Mouse (Mus musculus) heart, embryonic 15.5 days (tissue): ENCODE results near the gene Ube2e1. TPM values are rescaled to one million over a fixed set of nuclear protein-coding genes. Genes with fewer than 3 reads are reported as not detected.

Source experiments
- ATAC-seq: fragments of 200-750 bp; cut with Nextera tagmentation; replicated peaks from 2 replicates; pipeline ENCODE4 v1.8.0; 2017; ENCODE audit warnings: low read depth, moderate TSS enrichment; ENCODE audit not compliant: insufficient number of reproducible peaks, insufficient read depth, low FRiP score
- H3K27ac ChIP-seq: fragments of 300-500 bp; sonication (generic); 2 replicates; pipeline ENCODE4 v1.5.1; 2015; ENCODE audit warnings: mild to moderate bottlenecking, inconsistent platforms
- H3K27me3 ChIP-seq: fragments of 300-500 bp; sonication (generic); 2 replicates; pipeline ENCODE4 v1.6.1; 2015; ENCODE audit warnings: inconsistent platforms
- H3K36me3 ChIP-seq: fragments of 300-500 bp; sonication (generic); 2 replicates; pipeline ENCODE4 v1.6.1; 2015; ENCODE audit warnings: mild to moderate bottlenecking, inconsistent platforms
- H3K4me1 ChIP-seq: fragments of 300-500 bp; sonication (generic); replicated peaks from 2 replicates; pipeline ENCODE4 v1.6.1; 2015; ENCODE audit warnings: inconsistent platforms
- H3K4me2 ChIP-seq: fragments of 300-500 bp; sonication (generic); 2 replicates; pipeline ENCODE4 v1.6.1; 2015; ENCODE audit warnings: inconsistent platforms, mild to moderate bottlenecking, moderate library complexity
- H3K4me3 ChIP-seq: fragments of 300-500 bp; sonication (generic); 2 replicates; pipeline ENCODE4 v1.5.1; 2015; ENCODE audit warnings: mild to moderate bottlenecking, inconsistent platforms
- H3K9ac ChIP-seq: fragments of 300-500 bp; sonication (generic); 2 replicates; pipeline ENCODE4 v1.6.1; 2015; ENCODE audit warnings: mild to moderate bottlenecking, inconsistent platforms
- H3K9me3 ChIP-seq: fragments of 300-500 bp; sonication (generic); replicated peaks from 2 replicates; pipeline ENCODE4 v1.6.1; 2016; ENCODE audit warnings: inconsistent platforms
- WGBS: fragments of 180-500 bp; shearing (Covaris S2); methylation state at CpG from one replicate; pipeline ENCODE4 v1.1.7; 2015; ENCODE audit warnings: mixed read lengths; 5-methylcytosine and 5-hydroxymethylcytosine counted together
- polyA plus RNA-seq: library from polyadenylated mRNA; unstranded; fragments of >200 nt; fragmentation: Nextera tagmentation; extraction: Ambion mirVana; gene quantifications from 2 replicates; pipeline ENCODE4 v1.2.1, GENCODE M21; 2015

The Ube2e1 gene
- 52.7 and 62.4 TPM in 2 replicates for polyA plus RNA-seq

DNA sequence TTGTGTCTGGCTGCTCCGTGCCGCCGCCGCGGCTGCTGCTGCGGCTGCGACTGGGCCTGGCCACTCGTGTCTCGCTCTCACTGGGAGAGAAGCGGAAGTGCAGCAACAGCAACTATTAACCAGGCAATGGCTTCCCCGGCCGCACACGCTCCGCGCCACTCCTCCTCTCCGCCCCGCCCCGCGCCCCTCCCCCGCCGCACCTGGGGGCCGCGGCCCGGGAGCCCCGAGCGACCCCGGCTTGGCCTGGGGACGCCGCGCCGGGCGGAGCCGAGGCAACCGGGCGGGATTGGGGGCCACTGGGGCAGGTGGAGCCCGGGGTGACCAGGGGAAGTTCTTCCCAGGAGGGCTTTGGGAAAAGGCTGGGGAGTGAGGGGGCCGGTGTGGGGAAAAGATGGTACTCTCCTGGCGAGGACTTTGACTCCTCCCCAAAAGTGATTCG, at the start of gene Ube2e1:
Gene Ube2e1, minus strand, starts transcription at position 167 of the 439 bp plus-strand sequence.
- H3K4me3 ChIP-seq = peak within 1 kb of the TSS; percentile 78
- peak within 1 kb of the TSS; percentile 96 for H3K9ac ChIP-seq
- H3K4me2 ChIP-seq = peak within 1 kb of the TSS; percentile 88
- 0% methylated on average over 38 of the region's 39 CpGs for WGBS
- no peaks in the 10 kb centered on the region for H3K36me3 ChIP-seq
- peak; percentile 89 for ATAC-seq
- H3K4me1 ChIP-seq = peaks cover 19% of the 10 kb centered on the region
- H3K27me3 ChIP-seq = no peaks in the 10 kb centered on the region
- H3K27ac ChIP-seq = peak within 1 kb of the TSS; percentile 73
- no peaks in the 10 kb centered on the region for H3K9me3 ChIP-seq

GRCm38 (mm10) chr14:18379841-18380240, 48.2 kb upstream of the Ube2e1 start:
- Histone ChIP-seq H3K27ac (no peak overlapping the region), H3K36me3 (no peaks in the 10 kb centered on the region), H3K4me3 (no peak overlapping the region), H3K9ac (no peak overlapping the region), H3K27me3 (no peaks in the 10 kb centered on the region), H3K4me2 (no peak overlapping the region), H3K9me3 (no peaks in the 10 kb centered on the region), H3K4me1 (no peaks in the 10 kb centered on the region)
- WGBS = 82% methylated on average over 5 of the region's 5 CpGs
- no peak for ATAC-seq

DNA sequence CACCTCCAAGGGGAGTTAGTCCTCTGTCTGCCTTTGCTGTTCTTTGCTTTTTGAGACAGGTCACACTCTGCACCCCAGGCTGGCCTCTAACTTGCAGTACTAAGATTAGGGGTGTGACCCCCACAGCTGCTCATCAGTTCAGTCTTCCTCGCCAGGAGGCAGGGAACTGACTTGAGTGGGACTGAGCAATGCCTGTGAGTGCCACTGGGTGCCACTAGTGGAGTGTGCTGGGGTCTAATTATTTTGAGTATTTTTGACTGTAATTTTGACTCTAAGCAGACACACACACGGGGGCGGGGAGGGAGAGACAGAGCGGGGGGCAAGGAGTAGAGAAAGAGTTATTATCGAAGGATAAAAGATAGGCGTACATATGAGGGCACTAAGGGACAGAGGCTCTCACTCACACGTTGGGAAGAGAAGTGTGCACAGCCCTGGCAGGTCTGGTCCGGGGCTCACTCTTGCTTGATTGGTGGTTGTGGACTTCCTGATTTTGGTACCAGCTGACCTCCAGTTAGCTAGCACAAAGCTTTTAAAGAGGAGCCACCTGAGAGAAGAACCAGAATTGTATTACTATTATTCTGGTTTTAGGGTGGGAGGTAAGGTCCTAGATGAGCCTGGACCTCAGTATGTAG, 46.4 kb upstream of the Ube2e1 start:
- H3K27ac ChIP-seq = no peak overlapping the region
- 0 out of 2 replicates have a peak, but pooled peaks cover 2% of the 10 kb centered on the region for H3K4me1 ChIP-seq
- no peak overlapping the region for H3K9ac ChIP-seq
- no peak overlapping the region for H3K4me2 ChIP-seq
- no peaks in the 10 kb centered on the region for H3K36me3 ChIP-seq
- H3K27me3 ChIP-seq = no peaks in the 10 kb centered on the region
- no peaks in the 10 kb centered on the region for H3K9me3 ChIP-seq
- WGBS = 56% methylated on average over 8 of the region's 8 CpGs
- ATAC-seq = no peak
- H3K4me3 ChIP-seq = no peak overlapping the region

GRCm38 (mm10) chr14:18376206-18376605, 44.5 kb upstream of the Ube2e1 start:
- WGBS = 84% methylated on average over 3 of the region's 3 CpGs
- Histone ChIP-seq H3K4me2 (no peak overlapping the region), H3K9me3 (no peaks in the 10 kb centered on the region), H3K36me3 (no peaks in the 10 kb centered on the region), H3K4me3 (no peak overlapping the region), H3K4me1 (0 out of 2 replicates have a peak, but pooled peaks cover 4% of the 10 kb centered on the region), H3K27ac (no peak overlapping the region), H3K9ac (no peak overlapping the region), H3K27me3 (no peaks in the 10 kb centered on the region)
- no peak for ATAC-seq

DNA sequence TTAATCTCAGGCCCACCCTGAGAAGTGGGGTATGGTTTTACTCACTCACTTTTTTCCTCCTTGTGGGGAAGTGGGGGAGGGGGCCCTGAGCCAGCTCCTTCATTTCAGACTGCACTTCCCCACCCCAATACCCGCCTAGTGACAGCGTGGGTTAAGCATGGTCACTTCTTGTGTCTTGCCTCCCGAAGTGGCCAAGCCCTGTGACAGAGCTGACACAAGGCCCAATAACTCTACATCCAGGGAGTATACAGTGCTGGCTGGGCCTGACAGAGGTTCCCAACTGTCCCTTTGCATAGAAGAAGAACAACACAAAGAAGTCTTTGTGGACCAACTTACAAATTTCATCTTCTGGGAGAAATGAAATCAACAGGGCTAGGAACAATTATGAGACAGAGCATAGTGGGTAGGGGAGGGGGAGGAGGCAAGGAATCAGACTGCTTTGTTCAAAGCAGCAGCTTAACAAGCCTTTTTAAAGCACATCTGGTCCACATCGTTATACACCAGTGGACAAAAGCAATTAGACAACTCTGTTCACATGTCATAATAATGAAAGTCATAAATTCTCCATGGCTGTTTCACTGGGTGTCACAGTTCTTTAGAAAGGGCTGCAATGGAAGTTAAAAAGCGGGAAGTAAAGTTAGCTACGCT, 42.2 kb upstream of the Ube2e1 start:
- Histone ChIP-seq H3K27me3 (no peaks in the 10 kb centered on the region), H3K36me3 (no peaks in the 10 kb centered on the region), H3K4me2 (no peak overlapping the region), H3K4me1 (0 out of 2 replicates have a peak, but pooled peaks cover 4% of the 10 kb centered on the region), H3K27ac (no peak overlapping the region), H3K9ac (no peak overlapping the region), H3K4me3 (no peak overlapping the region), H3K9me3 (no peaks in the 10 kb centered on the region)
- WGBS = 68% methylated on average over 6 of the region's 6 CpGs
- ATAC-seq = no peak

GRCm38 (mm10) chr14:18372761-18373610, 41.3 kb upstream of the Ube2e1 start:
- Histone ChIP-seq H3K27me3 (no peaks in the 10 kb centered on the region), H3K9ac (no peak overlapping the region), H3K9me3 (no peaks in the 10 kb centered on the region), H3K4me3 (no peak overlapping the region), H3K4me2 (no peak overlapping the region), H3K27ac (no peak overlapping the region), H3K36me3 (no peaks in the 10 kb centered on the region), H3K4me1 (0 out of 2 replicates have a peak, but pooled peaks cover 4% of the 10 kb centered on the region)
- ATAC-seq = no peak
- 68% methylated on average over 9 of the region's 9 CpGs for WGBS

DNA sequence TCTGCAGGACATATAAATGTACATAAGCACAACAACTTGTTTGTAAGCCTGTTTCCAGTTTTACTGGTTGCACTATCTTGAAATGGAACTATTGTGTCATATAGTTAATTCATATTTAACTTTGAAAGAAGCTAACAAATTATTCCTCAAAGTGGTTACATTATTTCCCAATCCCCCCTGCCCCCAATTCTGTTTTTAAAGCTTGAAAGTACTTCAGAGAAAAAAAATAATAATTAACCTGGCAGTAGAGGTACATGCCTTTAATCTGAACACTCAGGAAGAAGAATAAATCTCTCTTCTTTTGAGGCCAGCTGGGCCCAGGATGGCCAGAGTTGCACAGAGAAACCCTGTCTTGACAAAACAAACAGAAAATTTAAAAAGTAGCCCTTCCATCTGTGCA, 37.4 kb upstream of the Ube2e1 start:
- H3K4me3 ChIP-seq = no peak overlapping the region
- no peaks in the 10 kb centered on the region for H3K9me3 ChIP-seq
- no peak overlapping the region for H3K9ac ChIP-seq
- H3K36me3 ChIP-seq = no peaks in the 10 kb centered on the region
- ATAC-seq = no peak
- 0 out of 2 replicates have a peak, but pooled peaks cover 4% of the 10 kb centered on the region for H3K4me1 ChIP-seq
- H3K27ac ChIP-seq = no peak overlapping the region
- no peak overlapping the region for H3K4me2 ChIP-seq
- H3K27me3 ChIP-seq = no peaks in the 10 kb centered on the region

- H3K4me3 ChIP-seq = no peak overlapping the region
- WGBS = 53% methylated on average over 5 of the region's 5 CpGs
- ATAC-seq = no peak
- no peaks in the 10 kb centered on the region for H3K27me3 ChIP-seq
- H3K4me2 ChIP-seq = no peak overlapping the region
- no peaks in the 10 kb centered on the region for H3K4me1 ChIP-seq
- no peak overlapping the region for H3K9ac ChIP-seq
- H3K36me3 ChIP-seq = no peaks in the 10 kb centered on the region
- no peaks in the 10 kb centered on the region for H3K9me3 ChIP-seq
- H3K27ac ChIP-seq = no peak overlapping the region
These were observed 35.4 kb upstream of the Ube2e1 start for GRCm38 (mm10) chr14:18367025-18367424.

- Histone ChIP-seq H3K4me2 (no peak overlapping the region), H3K36me3 (no peaks in the 10 kb centered on the region), H3K4me1 (no peaks in the 10 kb centered on the region), H3K9me3 (no peaks in the 10 kb centered on the region), H3K9ac (no peak overlapping the region), H3K4me3 (no peak overlapping the region), H3K27ac (no peak overlapping the region), H3K27me3 (no peaks in the 10 kb centered on the region)
- ATAC-seq = no peak
- WGBS = 70% methylated on average over 3 of the region's 3 CpGs
These were observed 32.7 kb upstream of the Ube2e1 start for GRCm38 (mm10) chr14:18364321-18364720.

- ATAC-seq = no peak
- Histone ChIP-seq H3K9ac (no peak overlapping the region), H3K36me3 (no peaks in the 10 kb centered on the region), H3K27ac (no peak overlapping the region), H3K4me3 (no peak overlapping the region), H3K9me3 (no peaks in the 10 kb centered on the region), H3K27me3 (no peaks in the 10 kb centered on the region), H3K4me2 (no peak overlapping the region), H3K4me1 (peaks cover 15% of the 10 kb centered on the region)
- WGBS = 56% methylated on average over 2 of the region's 2 CpGs
These were observed 24.8 kb upstream of the Ube2e1 start for GRCm38 (mm10) chr14:18356442-18356841.

DNA sequence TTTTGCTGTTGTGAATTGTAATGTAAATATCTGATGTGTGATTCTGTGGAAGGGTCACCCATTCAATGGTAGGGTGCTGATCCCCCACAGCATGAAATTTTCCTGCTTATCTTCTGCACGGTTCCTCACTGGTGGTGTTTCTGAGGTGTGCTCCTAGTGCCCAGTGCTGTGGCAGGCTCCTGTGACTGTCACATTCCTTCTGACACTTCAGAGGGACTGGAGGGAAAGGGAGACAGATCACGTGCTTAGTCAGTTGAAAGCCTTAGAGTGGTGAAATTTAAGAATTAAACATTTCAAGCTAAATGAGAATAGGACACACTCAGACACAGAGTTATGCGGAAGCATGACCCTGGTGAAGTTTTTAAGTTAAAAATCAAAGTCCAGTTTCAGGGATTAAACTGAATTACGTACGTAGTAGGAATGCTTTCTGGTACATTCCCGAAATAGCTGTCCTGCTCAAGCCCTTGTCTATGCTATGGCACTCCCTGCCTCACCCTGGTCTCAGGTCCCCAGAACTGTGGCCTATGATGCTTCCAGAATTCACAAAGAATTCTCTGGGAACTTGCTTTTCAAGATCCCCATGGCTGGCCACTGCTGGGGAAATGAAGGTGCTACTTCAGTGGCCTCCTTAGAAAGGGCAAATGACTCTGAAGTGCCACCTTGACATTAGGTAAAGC, 24.0 kb upstream of the Ube2e1 start:
- Histone ChIP-seq H3K4me1 (peaks cover 15% of the 10 kb centered on the region), H3K4me3 (no peak overlapping the region), H3K9ac (no peak overlapping the region), H3K36me3 (no peaks in the 10 kb centered on the region), H3K27ac (no peak overlapping the region), H3K9me3 (no peaks in the 10 kb centered on the region), H3K4me2 (no peak overlapping the region), H3K27me3 (no peaks in the 10 kb centered on the region)
- WGBS = 47% methylated on average over 6 of the region's 6 CpGs
- no peak; the same call in 1 of the 2 replicates for ATAC-seq
